Mouse (Mus musculus) regulatory T cell (primary cell): ENCODE results near the gene Med13l.
"Not testable (repeated sequence)": the region's sequence is repeated elsewhere in the genome, so short reads cannot be mapped to it uniquely, and the experiment has no call there.

Experiments
- in situ Hi-C: fragments of 300-600 bp; cut with MboI, MseI; formaldehyde crosslinking; loops from one replicate; pipeline ENCODE4 v1.15.1; 2025; ENCODE audit warnings: high pct_unique_total_duplicates

The Med13l gene

GRCm38 (mm10) chr5:118628211-118628610 is 67.7 kb downstream of the Med13l start:
- in situ Hi-C loops = no loop called here

DNA sequence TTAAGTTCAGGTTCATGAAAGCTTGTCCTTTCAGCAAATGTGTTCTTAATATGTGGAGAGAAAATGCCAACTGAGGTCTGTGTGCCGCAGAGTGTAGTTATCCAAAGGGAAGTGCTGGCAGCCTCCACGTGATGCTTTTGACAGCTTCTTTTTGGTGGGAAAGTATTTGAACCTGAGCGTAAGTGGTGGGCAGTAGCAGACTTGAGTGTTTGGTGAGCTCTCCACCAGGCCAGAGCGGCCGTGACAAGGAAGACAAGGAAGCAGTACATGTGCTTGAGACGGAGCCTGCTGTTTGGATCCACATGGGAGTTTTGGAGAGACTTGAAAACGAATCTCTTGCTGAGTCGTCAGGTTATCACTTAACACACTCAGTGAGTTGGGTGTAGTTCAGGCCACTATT is 71.9 kb downstream of the Med13l start:
- in situ Hi-C loops = no loop called here

DNA sequence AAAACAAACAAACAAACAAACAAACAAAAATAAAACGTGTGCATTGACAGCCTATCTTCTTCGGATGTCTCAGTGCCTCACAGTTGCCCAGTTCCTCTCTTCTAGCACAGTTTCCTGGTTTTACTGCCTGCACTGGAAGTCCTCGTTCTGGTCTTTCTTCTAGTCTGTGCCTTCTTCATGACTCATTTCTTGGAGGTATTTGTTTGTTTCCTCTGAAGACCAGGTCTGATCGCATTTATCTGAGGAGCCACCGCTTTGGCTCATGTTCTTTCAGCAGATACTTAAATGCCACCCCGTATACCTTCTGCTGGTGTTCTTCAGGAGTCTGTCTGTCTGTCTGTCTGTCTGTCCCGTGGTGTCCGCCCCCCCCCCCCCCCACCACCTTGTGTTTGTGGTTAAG is 72.6 kb downstream of the Med13l start:
- in situ Hi-C loops = no loop called here

- in situ Hi-C loops = no loop called here
Observed at GRCm38 (mm10) chr5:118635476-118636187, 75.2 kb downstream of the Med13l start.

GRCm38 (mm10) chr5:118636399-118637369 is 76.2 kb downstream of the Med13l start:
- in situ Hi-C loops = no loop called here

DNA sequence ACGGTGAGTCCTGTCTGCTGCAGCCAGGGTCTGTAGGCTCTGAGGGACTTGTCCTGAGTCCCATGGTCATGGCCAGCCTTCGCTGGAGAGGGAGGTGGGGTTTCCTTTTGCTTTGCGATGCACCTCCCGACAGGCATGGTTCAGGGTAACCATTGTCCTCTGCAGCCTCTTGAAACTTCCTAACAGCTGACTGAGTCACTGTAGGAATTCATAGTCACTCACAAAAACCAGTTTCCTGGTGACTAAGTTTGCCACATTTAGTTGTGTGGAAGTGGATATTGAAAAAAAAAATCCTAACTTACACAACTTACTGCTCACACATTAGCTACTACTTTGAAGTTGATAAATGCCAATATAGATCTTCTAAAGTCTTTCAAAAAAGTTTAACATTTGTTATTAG is 77.5 kb downstream of the Med13l start:
- in situ Hi-C loops = no loop called here

DNA sequence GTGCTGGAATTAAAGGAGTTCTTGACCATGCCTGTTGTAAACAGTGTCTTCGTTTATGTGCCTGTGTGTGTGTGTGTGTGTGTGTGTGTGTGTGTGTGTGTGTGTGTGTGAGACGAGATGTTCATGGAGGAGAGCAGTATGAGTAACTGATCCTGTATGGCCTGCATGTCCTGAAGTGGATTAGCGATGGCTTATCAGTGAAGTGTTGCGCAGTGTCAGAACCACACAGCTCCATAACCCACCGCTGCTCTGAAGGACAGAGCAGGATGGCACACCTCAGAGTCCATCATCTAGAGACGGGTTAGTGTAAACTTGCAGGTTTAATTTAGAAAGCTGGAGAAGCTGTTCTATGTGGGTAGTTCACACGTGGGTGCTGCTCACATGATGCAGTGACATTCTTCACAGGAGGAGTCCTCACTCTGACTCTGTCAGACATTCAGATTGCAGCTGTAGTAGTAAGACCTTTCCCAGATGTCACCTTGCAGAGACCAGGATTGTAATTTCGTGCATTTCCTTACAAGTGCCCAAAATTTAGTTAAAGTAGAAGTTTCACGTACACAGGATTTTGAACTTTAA is 78.1 kb downstream of the Med13l start:
- in situ Hi-C loops = no loop called here

DNA sequence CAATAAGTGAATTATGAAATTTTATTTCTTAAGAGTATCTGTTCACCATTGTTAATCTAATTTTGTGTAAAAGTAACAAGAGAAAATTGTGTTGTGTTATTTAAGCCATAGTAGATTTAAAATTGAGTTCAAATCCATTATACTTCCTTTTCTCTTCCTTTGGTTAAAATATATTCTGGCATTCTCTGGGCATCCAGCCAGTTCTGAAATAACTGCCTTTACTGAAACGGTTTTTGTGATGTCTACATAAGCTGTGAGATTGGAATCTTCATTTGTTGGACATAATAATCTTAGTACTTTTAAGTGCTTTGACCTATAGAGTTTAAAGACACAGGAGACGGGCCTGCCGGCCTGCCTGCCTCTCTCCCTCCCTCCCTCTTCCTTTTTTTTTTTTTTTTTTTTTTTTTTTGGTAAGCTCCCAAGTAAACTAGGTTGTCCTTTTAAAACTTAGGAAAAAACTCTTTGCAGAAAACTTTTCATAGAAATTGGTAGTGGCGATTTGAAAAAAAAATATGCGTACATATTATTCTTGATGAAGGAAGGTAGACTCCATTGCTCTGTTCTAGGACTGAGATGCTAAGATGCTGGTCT is 78.7 kb downstream of the Med13l start:
- in situ Hi-C loops = no loop called here

DNA sequence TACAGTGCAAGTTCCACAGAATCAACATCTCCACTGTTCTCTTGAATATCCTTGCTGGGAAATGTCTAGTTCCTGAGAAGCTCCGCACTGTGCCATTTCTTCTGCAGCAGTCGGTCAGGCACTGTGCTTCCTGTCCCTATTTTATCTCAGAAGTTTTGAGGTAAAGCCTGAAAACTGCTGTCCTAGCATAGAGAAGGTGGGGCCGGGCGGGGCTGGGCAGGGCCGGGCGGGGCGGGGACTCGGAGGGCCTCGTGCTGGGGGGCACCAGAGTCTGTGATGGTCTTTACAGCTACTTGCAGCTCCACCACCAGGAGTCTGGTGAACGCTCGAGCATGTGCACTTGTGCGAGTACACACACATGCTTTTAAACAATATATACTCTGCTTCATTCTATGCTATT is 83.6 kb downstream of the Med13l start:
- in situ Hi-C loops = no loop called here

GRCm38 (mm10) chr5:118644511-118644910 is 84.0 kb downstream of the Med13l start:
- in situ Hi-C loops = no loop called here

DNA sequence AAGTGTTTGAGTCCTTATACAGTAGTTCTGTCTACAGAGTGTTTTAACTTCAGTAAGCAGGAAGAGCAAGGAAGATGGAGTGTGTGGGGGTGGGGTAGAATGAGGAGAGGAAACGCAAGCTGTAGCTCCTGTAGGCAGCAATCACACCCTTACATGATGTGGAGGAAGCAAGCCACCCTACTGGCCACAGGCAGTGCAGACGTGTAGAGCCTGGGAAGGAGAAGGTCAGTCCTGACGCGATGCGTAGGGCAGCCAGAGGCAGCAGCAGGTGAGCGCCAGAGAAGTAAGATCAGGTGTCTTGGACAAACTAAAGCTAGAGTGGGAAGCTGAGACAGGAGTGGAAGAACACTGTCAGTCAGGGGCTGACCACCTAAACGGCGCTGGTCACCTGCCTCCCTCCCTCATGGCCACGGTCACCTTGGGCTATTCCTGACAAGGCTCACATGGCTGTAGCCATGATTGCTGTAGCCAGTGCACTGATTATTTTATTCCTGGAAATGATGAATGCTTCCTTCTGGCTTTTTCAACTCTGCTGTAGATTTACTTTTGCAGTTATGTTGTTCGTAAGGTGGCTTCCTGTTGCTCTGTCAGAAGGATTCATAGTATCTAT is 84.8 kb downstream of the Med13l start:
- in situ Hi-C loops = no loop called here

DNA sequence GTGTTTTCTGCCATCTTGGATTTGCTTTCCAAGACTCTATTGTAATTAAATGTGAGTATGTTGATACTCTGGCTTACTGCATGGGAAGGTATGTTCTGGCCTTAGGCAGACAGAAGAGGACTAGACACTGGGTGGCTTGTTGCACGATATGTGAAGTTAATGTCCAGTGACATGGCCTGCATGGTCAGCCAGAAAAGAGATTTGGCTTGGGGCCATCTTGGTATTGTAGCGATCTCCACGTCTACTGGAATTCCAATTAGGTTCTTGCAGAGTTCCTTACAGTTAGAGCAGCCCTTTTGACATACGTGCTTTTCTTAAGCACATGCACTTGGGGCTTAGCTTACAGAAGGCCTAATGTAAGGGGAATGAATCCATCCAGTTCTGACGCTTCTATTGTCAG is 86.4 kb downstream of the Med13l start:
- in situ Hi-C loops = no loop called here

DNA sequence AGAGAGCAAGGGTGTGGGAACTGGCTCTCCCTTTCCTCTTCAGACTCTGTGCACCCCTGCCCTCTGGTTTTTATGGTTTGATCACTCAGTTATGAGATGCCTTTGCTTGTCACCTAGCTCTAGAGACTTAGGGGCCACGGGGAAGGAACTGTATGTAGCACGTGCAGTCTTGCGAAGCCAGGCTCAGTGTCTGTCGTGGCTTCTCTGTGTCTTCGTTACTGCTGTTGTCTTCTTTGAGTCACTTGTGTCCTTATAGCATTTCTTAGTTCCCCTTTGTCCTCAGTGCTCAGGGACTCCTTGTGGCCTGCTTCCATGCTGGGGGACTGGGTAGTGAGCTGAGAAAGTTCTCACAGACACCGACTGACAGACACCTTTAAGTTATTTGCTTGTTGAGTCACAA is 86.9 kb downstream of the Med13l start:
- in situ Hi-C loops = no loop called here

GRCm38 (mm10) chr5:118649215-118650006 is 88.9 kb downstream of the Med13l start:
- in situ Hi-C loops = no loop called here

- in situ Hi-C loops = no loop called here
Observed at GRCm38 (mm10) chr5:118650007-118650548, 89.6 kb downstream of the Med13l start.

- in situ Hi-C loops = no loop called here
Observed at GRCm38 (mm10) chr5:118650746-118651145, 90.3 kb downstream of the Med13l start.

DNA sequence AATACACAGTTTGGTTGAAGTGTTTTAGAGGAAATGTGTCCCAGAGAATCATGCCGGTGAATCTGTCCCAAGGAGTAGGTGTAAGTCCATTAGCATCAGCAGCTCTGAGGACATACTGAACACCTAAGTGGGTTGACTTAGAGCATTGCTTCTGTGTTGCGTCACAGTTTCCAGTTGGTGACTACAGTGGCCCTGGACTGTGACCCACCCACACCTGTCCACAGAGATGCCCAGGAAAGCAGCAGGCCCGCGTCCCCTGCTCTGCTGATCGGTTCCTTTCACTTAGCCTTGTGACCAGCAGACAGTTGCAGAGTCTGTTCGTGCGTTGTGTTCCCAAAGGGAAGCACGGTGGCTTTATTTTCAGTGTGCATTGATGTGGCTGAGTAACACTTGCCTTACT is 92.1 kb downstream of the Med13l start:
- in situ Hi-C loops = no loop called here

DNA sequence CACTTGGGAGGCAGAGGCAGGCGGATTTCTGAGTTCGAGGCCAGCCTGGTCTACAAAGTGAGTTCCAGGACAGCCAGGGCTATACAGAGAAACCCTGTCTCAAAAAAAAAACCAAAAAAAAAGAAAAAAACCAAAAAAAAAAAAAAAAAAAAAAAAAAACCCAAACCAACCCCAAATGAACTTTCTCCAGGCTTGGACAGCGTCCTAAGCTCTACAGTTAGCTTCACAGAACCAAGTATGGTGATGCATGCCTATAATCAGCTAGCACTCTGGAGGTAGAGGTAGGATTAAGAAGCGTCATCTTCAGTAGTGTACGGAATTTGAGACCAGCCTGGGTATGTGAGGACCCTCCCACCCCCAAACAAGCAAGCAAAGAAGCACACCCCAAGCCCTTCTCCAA is 92.6 kb downstream of the Med13l start:
- in situ Hi-C loops = not testable (repeated sequence)

DNA sequence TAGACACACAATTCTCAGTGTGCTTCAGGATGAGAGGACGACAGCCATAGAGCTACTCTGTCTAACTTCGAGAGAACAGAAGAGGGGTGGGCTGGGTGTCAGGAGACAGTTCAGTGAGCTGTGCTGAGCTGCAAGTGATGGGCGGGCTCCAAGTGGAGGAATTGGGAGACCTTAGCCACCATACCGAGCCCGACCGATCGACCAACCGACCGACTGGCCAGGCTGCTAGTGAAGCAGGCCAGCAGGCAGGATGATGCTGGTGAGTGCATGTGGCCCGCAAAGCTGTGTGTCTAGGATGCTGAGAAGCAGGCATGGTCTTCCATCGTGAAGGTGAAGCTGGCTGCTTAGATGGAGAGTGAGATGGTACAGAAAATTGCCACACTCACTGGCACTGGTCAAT is 94.1 kb downstream of the Med13l start:
- in situ Hi-C loops = no loop called here

DNA sequence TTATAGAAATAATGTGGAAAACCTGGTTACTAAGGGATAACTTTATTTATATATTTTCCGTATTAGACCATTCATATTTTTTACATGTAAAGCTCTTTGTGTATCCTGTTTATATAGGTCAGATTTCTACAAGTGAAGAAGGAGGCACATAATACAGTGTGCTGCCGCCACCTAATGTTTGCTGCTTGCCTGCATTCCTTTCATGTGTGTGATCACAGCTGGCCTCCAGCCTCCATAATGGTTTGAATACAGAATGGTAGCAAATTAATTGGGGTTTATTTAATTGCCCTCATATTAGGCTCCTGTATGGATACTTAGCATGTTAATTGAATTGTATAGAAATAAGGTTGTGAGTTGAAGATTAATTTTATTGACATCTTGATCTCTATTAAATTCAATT is 94.5 kb downstream of the Med13l start:
- in situ Hi-C loops = no loop called here

DNA sequence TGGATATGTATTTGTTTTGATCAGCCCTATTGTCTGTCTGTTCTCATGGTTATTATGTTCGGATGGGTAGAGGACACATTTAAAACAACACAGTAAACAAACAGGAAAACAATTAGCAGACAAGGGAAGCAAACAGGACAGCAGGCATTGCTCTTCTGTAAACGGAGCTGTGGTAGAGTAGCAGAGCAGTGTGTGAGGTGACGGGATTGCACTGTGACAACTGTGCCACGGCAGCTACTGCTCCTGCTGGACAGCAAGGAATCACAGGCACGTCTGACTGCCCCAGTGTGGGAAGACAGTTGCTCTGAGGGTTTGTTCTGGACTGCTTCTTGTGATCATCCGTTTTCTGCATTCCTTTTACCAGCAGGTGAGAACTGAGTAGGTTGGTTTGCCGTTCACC is 94.9 kb downstream of the Med13l start:
- in situ Hi-C loops = no loop called here
